Mouse (Mus musculus): ENCODE data around the gene Cpsf2.

DNA sequence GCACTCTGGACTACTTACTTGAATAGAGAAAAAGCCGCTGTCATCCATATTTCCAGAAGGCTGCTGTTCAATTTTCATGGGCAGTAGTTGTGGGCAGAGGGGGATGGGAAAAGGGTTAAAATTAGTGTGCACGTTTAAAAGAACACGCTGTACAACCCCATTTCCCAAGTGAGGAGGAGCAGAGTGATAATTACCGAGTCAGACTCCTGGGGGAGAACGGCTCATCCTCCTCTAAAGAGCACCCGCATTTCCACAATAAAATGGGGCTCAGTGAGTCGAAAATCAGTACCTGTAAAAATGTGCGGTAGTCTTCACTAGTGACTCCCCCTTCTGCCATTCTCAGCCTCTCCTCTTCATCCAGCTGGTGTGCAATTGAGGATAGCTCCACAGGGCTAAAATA is 27.8 kb upstream of the Cpsf2 start:
- TF ChIP-seq CTCF (conservative IDR thresholded peaks at IDR 0.05; ENCODE audit: low read length) (no peak), POU5F1 (IDR thresholded peaks at IDR 0.05; ENCODE audit: borderline replicate concordance, low read length) (no peak)

Measured in E14TG2a.4 (cell line).